Mouse (Mus musculus) gastrocnemius, postnatal 4 days (tissue): Measurements from ENCODE around the gene Syt11. TPM values are rescaled to one million over a fixed set of nuclear protein-coding genes. Genes with fewer than 3 reads are reported as not detected.
"Not testable (repeated sequence)": the region's sequence is repeated elsewhere in the genome, so short reads cannot be mapped to it uniquely, and the experiment has no call there.

ENCODE experiments used
- DNase-seq, 2 experiments: peaks; one replicate each; pipeline ENCODE4 v3.0.0; 2021 to 2022; ENCODE audit warnings: low spot score in 2 of 2, mixed read lengths in 2 of 2
- long read RNA-seq, 2 experiments: library from polyadenylated mRNA; stranded (forward); transcript quantifications; one replicate each; pipeline ENCODE4 v2.0.0; 2021
- total RNA-seq, 2 experiments: library from RNA; stranded (reverse); gene quantifications; 2 replicates each; pipeline ENCODE4 v1.2.3; 2021

Syt11 gene
- 1 to 10 TPM; 5.5 to 6.2 TPM for total RNA-seq
- long read RNA-seq, experiment 1, full-length matches to known transcripts = 5 of 9 reads
- long read RNA-seq, experiment 1, partial matches to known transcripts = 0 of 9 reads
- long read RNA-seq, experiment 1, other reads (novel, unspliced or antisense) = 4 of 9 reads
- long read RNA-seq, experiment 2, partial matches to known transcripts = 0 of 2 reads
- long read RNA-seq, experiment 2, other reads (novel, unspliced or antisense) = 2 of 2 reads

DNA sequence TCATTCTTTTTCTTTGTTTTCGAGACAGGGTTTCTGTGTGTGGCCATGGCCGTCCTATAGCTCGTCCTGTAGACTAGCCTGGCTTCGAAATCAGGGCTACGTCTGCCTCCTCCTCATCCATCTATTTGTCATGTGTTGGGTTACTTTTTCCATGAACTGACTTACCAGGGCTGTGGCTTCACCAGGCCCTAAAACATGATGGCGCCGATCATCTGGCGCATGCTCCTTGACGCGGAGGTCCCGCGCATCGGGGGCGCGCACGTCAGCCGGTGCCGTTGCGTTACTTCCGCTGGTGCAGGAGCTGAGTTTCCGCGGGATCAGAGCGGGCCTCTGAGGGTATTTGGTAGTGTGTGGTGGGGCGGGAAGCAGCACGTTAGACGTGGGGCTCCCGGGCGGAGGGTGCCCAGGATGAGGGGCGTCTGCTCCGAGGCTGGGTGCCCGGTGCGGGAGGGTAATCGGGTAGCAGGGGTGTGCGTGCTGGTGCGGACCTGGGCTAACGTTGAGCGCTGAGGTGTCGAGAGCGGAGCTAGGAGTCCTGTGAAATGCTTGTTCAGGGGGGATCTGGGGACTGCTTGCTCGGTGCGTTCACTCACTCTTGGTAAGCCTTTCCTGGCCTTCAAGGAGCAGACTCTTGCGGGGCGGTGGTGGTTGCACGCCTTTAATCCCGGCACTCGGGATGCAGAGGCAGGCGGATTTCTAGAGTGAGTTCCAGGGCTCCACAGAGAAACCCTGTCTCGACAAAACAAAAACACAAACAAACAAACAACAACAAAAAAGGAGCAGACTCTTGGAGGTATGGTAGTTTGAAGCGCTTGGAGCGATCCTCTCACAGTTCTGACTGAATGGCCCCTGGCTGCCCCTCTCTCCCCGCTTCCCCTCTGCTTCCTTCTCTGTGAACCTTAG lies at the start of gene Syt11:
Syt11 (minus strand) TSS at position 226 of the 903 bp plus-strand sequence.
- not testable (repeated sequence) for DNase-seq

DNA sequence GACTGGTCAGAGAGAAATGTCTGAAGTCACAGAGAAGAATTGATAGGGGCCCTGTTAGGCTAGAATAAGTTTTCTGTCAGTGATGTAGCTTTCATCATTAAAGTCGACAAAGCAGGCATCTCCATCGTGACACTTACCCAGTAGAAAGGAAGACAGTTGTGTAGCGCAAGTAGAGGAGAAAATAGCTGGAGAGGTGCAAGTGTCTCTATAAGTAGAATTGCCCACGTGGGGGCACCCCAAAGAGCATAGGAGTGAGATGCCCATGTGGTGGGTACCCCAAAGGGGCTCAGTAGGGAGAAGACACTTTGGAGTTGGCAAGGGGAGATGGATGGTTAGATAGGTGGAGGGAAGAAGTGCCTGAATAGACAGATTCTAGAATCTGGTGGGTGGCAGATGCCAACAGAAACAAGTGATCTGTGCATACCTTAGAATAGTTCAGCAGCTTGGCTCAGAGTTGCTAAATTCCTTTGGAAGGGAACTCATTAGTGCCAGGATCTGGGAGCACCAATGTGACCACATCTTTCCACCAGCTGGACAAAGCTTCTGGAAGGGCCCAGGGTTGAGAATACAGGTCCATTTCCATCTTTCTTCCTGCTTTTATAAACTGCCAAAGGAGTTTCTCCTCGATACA lies 29.1 kb upstream of the Syt11 start:
- no peak for DNase-seq

DNA sequence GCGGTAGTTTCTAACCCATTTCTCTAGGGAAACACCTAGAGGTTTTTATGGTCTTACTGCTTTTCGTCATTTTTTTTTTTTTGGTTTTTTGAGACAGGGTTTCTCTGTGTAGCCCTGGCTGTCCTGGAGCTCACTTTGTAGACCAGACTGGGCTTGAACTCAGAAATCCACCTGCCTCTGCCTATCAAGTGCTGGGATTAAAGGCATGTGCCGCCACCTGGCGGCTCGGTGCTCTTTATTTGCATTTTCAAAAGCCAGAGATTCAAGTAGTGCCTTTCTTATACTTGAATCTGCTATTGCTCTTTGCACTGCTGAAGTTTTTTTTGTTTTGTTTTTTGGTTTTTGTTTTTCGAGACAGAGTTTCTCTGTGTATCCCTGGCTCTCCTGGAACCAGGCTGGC lies 22.5 kb upstream of the Syt11 start:
- DNase-seq = not testable (repeated sequence)

DNA sequence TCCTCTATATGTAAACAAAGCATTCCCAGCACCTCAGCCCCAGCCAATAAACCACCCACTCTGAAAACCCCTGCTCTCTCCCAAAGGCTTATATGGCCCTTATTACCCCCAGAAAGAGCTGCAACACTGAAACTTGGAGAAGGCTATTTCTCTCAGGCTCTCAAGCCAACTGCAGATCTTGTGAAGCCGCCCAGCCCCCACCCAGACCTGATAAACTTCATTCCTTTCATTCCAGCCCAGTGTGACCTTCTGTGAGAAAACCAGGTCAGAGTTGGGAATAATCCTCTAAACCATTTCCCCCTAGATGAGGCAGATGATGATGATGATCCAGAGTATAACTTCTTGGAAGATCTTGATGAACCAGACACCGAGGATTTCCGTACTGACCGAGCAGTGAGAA lies 13.1 kb upstream of the Syt11 start:
- not testable (repeated sequence) for DNase-seq

DNA sequence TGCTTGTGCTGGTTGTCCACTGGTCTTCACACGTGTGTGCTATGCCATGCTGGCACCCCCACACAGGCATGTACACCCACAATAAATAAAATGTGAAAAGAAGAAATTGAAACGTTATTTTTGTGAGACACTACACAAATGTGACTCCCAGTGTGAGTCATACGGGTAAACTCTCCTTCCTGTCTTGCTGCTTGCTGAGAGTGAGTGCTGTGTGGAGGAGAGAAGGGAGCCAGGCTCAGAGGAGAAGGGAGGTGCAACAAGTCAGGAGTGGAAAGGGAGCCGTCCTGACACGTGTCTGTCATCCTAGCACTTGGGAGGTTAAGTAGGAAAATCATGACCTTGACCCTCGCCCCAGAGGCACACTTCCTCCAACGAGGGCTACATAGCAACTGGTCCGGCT lies 11.8 kb upstream of the Syt11 start:
- DNase-seq = not testable (repeated sequence)

DNA sequence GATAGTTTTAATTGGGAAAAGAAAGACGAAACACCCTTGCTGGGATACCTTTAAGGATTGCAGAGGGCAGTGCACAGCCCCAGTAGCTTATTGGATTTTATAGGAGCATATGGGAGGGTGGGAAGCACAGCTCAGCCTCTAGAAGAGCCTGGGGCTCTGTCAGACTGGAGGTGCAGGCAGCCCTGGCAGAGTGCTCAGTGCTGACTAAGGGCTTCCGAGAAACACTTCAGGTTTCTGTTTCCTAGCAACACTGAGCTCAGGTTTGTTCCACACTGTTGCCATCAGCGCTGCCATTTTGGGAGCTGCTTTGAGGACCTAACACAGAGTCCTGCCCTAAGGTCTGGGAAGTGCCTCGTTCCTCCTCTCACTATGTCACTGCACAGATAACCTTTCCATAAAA lies 11.4 kb upstream of the Syt11 start:
- not testable (repeated sequence) for DNase-seq

DNA sequence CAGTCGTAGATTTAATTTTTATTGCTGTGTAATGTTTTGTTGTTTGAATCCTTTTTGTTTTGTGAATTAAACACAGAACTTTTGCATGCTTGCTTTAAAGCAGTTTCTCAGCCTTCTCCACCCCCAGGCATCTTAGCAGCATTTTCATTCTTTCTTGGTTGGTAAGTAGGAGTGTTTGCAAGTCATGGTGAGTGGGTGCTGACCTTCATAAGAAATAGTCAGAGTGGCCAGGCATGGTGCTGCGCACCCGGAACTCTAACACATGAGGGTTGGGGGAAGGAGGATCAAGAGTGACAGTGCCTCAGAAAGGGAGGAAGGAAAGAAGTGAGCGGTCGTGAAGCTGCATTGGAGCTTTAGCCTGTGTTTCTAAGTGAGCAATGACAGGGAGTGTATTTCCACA lies 9.9 kb upstream of the Syt11 start:
- no peak for DNase-seq

DNA sequence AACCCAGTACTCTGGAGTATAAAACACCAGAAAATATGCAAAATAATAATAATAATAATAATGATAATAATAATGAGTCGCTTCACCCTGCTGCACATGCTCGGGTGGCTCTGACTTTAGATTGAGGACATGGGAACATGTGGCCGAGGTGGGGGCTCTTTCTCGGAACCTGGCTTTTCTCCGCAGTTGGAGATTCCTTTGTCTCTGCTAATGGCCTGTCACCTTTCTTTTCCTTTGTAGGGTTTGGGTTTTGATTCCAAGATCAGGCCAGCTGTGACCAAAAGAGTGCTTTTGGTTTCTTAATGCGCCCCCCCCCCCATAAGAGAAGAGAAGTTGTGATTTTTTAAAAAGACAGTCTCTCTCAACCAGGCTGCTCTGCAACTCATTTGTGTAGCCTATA lies 1.8 kb downstream of the Syt11 start:
- DNase-seq = peak in 1 of 2 experiments; percentile 2

DNA sequence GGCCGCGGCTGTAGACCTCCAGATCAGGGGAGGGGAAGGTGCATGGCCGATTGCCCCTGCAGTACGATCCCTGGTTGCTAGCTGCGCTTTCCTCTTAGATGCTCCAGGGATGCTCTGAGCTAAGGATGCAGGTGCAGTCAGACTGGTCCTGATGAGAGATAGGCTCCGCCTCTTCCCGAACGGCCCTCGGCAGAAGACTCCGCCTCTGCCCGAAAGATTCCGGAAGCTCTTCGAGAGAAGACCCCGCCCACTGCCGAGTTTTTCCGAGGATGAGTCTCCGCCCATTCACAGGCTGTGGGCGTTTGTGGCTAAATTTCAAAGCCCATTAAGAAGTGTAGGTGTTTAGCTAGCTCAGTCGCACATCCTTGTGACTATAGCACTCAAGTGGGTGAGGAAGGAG lies 2.6 kb downstream of the Syt11 start:
- DNase-seq = peak; percentile 36 to 77

DNA sequence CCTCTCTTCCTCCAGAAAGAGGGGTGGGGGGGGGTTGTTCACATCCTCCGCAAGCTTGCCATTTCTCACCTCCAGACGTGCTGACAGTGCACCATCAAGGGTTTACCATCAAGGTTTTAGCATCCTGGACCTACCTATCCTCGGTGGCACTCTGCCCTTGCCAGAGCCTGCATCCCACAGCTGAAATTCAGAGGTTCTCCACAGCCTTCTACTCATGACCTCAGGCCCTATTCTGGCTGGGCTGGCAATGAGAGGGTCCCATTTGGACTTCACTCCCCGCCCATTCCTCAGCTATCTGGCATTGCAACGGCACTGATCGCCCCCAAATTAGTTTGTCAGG lies 3.1 kb downstream of the Syt11 start:
- not testable (repeated sequence) for DNase-seq

DNA sequence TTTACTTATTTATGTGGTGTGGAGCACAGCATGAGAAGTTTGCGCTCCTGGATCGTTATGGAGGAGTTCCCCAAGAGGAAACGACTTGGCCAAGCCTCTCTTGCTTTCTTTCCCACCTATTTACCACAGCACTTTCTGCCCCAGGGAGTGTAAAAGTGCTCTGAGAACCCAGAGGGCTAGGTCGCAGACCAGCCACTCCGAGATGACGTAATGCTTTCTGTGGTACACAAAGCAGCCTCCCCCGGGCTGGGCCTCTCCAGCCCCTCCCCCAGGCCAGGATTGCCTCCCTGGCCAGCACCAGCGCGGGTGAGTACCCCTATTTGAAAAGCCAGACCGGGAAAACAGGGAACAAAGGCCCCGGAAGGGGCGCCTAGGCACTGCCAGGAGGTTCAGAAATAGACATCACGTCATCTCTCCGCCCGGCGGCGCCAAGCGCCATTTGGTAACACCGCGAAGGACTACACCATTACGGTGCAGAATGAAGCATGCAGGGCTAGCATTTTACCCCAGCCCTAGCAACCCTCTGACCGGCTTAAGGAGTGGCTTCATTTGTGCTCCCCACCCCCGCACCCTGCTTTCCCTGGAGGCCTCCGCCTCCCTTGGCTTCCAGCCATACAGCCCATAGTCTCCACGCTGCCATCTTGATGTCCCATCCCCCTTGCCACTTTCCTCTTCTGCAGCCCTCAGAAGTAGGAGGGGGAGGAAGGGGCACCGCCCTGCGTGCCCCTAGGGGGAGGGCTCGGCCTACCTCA lies 3.6 kb downstream of the Syt11 start:
- DNase-seq = peak in 1 of 2 experiments; percentile 24

DNA sequence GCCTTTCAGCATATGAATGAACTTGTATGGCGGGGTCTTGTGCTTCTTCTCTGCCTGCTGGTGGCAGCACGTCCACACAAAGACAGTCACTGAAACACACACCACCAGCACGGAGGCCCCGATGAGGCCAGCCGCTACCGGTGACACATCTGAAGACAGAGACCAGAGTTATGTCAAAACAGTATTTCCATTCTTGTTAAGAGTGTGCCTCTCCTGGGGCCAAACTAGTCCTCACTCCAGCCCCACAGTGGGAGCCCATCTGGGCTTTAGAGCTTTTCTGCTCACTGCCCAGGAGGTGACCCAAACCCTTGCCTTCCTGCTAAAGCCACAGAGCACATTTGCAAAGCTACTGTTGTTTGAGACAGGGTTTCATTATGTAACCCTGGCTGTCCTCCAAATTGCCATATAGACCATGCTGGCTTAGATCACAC lies 12.5 kb downstream of the Syt11 start:
- no peak for DNase-seq

DNA sequence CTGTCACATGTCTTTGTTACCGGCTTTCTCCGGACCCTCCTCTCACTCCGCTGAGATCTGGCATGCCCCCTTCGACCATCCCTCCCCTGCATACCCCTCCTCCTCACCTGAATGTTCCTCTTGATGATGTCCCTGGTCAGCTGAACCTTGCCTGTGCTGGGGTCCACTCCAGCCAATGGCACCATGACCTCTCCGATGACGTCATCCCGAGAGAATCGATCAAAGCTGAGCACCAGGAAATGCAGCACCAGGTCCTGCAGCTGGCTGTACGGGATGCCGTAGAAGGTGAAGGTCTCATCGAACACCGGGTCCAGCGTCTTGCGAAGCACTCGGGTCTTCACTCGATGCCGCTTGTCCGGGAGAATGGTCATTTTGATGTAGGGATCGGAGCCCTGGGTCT lies 13.3 kb downstream of the Syt11 start:
- DNase-seq = no peak

DNA sequence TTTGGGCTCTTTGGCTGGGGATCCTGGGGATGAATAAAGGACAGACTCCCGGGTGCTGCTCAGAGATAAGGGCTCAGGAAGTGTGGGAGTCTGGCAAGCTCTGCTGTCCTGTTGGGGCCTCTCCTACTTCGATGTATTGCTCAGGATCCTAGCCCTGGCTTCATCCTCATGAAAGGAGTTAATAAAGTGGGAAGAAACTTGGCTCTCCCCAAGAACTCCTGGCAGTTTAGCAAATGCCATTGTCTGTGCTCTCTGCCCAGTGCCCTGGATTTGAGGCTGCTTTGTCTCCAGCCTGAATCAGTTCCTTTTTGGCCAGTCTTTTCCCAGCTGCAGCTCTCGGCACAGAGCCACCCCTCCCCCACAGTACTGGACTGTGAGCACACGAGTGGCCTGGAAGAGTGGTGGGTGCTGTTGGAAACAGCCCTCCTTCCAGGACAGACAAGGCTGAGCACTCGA lies 16.9 kb downstream of the Syt11 start:
- DNase-seq = peak; percentile 69 to 87

DNA sequence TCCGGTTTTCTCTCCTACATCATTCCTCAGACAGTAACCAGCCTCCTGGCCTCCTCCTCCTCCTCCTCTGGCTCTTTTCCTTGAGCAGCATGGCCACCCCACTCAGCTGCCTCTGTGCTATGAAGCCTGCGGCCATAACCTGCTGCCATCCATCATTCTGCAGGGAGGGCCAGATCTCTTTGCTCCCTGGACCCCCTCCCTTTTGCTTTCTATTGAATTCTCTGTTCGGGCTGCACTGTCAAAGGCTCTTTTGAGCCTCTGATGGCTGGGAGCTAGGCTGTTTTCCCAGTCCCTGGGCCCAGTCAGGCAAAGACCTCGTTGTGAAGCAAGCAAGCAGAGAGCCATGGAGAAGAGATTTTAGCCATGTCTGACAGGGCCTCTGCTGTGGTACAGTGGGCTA lies 18.7 kb downstream of the Syt11 start:
- DNase-seq = no peak

DNA sequence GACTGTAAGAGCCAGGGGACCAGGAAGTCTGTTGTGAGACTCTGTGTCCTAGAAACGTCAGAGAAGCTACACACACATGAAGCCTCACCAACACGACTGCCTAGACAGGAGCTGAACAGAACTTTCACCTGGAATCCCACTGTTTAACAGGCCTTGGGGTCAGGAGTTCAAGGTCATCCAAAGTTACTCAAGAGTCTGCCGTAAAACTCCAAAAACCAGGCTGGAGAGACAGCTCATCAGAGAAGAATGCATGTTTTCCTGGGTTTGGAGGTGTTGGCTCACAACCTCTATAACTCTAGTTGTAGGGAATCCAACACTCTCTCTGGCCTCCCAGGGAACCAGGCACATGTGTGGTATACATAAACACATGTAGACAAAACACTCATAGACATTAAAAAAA lies 19.4 kb downstream of the Syt11 start:
- no peak for DNase-seq

DNA sequence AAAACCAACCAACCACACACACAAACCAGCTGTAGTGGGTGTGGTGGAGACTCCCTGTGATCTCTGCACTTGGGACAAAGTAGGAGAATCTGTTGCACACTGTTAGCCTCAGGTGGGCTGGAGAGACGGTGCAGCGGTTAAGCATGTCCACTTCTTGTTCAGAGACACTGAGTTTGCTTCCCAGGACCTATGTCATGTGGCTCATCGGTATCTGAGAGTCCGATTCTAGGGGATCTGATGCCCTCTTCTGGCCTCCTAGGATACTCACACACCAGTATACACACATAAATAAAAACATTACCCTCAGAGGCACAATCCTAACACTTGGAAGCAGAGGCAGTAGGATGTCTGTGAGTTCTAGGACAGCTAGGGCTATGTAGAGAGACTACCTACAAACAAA lies 20.7 kb downstream of the Syt11 start:
- DNase-seq = no peak

DNA sequence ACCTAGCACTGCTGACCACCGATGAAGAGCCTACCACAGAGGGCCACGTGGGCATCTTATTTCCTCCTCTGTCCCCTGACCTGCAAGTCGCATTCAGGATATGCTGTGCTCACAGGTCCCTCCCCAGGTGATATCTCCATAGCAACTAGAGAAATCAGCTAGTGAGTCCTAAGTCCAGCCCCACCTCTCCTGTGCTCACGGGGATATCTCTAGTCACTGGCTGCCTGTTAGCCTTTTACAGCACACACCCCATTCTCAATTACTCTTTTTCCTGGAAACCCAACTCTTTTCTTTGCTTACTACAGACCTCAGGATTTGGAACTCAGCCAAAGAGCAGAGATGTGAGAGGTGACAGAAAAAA lies 28.1 kb downstream of the Syt11 start:
- no peak for DNase-seq

DNA sequence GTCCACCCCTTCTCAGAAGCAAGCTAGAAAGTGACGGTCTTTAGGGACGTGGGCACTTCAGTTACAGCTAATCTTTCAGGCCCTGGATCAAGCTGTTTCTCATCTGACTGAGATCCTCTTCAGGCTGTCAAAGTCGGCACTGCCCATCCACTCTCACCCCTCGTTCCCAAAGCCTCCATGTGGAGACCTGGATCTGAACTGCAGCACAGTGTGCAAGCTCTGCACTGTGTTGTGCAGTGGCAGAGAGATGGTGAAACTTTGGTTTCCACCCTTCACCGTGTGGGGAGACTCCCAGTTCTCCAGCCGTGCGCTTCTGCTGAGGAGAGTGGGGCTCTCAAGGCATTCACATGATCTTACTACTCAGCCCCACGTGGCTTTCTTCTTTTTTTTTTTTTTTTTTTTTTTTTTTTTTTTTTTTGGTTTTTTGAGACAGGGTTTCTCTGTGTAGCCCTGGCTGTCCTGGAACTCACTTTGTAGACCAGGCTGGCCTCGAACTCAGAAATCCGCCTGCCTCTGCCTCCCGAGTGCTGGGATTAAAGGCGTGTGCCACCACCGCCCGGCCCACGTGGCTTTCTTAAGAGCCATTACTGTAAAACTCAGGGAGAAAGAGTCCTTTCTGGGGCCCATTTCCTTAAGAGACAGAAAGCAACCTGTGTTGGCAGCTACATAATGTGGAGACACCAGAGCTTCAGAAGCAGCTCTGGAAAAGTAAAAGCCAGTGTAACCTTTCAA lies 28.7 kb downstream of the Syt11 start:
- DNase-seq = no peak

DNA sequence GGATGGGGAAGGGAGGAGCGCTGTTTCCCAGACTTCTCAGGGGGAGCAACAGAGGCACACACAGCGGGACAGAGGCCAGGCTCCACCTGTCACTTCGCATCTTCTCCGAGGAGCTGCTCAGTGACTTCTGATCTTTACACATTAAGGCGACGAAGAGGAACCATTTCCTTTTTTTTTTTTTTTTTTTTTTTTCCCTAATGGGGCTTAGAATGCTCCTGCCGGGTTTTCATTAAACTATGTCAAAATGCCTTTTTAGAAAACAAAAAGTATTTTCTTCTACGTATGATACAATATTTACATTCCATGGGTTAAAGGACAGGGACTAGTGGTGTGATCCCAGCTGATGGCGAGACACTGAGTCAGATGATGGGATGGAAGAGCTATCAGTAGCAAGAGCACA lies 29.4 kb downstream of the Syt11 start:
- no peak for DNase-seq

DNA sequence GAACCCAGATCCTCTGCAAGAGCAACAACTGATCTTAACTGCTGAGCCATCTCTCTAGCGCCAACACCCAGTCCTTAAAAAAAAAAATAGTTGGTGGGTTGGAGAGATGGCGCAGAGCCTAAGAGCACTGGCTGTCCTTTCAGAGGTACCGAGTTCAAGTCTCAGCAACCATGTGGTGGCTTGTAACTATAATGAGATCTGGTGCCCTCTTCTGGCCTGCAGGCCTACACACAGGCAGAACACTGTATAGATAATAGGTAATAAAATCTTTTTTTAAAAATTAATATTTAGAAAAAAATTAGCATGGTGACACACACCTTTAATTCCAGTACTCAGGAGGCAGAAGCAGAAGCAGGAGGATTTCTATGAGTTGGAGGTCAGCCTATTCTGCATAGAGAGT lies 34.8 kb downstream of the Syt11 start:
- DNase-seq = no peak
